Mouse (Mus musculus) stomach, embryonic 15.5 days (tissue): ENCODE measurements around the gene Bloc1s5. TPM values are rescaled to one million over a fixed set of nuclear protein-coding genes. Genes with fewer than 3 reads are reported as not detected.

Experiments used
- ATAC-seq: fragments of 200-750 bp; cut with Nextera tagmentation; 2 replicates; pipeline ENCODE4 v1.8.0; 2017; ENCODE audit warnings: low read depth, moderate number of reproducible peaks, moderate TSS enrichment; ENCODE audit not compliant: insufficient read depth, low FRiP score
- H3K27ac ChIP-seq: fragments of 300-500 bp; sonication (generic); 2 replicates; pipeline ENCODE4 v1.5.1; 2015; ENCODE audit warnings: mild to moderate bottlenecking, inconsistent platforms
- H3K27me3 ChIP-seq: fragments of 300-500 bp; sonication (generic); replicated peaks from 2 replicates; pipeline ENCODE4 v1.6.1; 2015; ENCODE audit warnings: inconsistent platforms
- H3K36me3 ChIP-seq: fragments of 300-500 bp; sonication (generic); 2 replicates; pipeline ENCODE4 v1.6.1; 2015; ENCODE audit warnings: inconsistent platforms
- H3K4me1 ChIP-seq: fragments of 300-500 bp; sonication (generic); 2 replicates; pipeline ENCODE4 v1.6.1; 2015; ENCODE audit warnings: inconsistent platforms
- H3K4me2 ChIP-seq: fragments of 300-500 bp; sonication (generic); 2 replicates; pipeline ENCODE4 v1.6.1; 2015; ENCODE audit warnings: mild to moderate bottlenecking, inconsistent platforms
- H3K4me3 ChIP-seq: fragments of 300-500 bp; sonication (generic); replicated peaks from 2 replicates; pipeline ENCODE4 v1.5.1; 2015; ENCODE audit warnings: inconsistent platforms
- H3K9ac ChIP-seq: fragments of 300-500 bp; sonication (generic); 2 replicates; pipeline ENCODE4 v1.6.1; 2015; ENCODE audit warnings: inconsistent platforms
- H3K9me3 ChIP-seq: fragments of 300-500 bp; sonication (generic); 2 replicates; pipeline ENCODE4 v1.6.1; 2016; ENCODE audit warnings: inconsistent platforms
- whole genome bisulfite sequencing: fragments of 180-500 bp; shearing (Covaris S2); methylation state at CpG from one replicate; pipeline ENCODE4 v1.1.7; 2015; 5-methylcytosine and 5-hydroxymethylcytosine counted together
- polyA plus RNA-seq: library from polyadenylated mRNA; unstranded; fragments of >200 nt; fragmentation: Nextera tagmentation; extraction: Ambion mirVana; gene quantifications from 2 replicates; pipeline ENCODE4 v1.2.1, GENCODE M21; 2015

Bloc1s5 gene
- polyA plus RNA-seq, 1 experiment from 2014 or later, result 15.5 TPM

DNA sequence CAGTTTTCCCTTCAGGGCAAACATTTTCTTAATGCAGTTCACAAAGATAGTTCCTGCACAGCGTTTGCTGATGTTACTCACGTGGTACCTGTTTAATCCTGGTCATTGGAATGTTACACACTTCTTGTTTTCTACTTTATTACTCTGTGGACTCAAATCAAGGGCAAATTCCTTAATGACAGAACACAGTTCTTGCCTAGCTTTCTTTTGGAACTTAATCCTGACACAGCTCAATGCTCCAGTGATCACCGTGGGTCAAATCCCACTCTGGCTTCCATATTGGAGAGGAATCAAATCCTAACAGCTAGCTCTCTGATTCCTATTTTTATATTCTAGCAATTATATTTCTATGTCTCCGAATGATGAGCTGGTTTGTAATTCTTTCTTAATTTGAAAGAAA lies 38.4 kb downstream of the Bloc1s5 start:
- no peaks in the 10 kb centered on the region for H3K9me3 ChIP-seq
- no peaks in the 10 kb centered on the region for H3K36me3 ChIP-seq
- ATAC-seq, result no peak
- H3K27me3 ChIP-seq, result no peaks in the 10 kb centered on the region
- H3K9ac ChIP-seq, result no peak overlapping the region
- H3K4me2 ChIP-seq, result no peak overlapping the region
- H3K27ac ChIP-seq, result no peak overlapping the region
- WGBS, result 71% methylated on average over 4 of the region's 4 CpGs
- H3K4me1 ChIP-seq, result no peaks in the 10 kb centered on the region
- H3K4me3 ChIP-seq, result no peak overlapping the region

DNA sequence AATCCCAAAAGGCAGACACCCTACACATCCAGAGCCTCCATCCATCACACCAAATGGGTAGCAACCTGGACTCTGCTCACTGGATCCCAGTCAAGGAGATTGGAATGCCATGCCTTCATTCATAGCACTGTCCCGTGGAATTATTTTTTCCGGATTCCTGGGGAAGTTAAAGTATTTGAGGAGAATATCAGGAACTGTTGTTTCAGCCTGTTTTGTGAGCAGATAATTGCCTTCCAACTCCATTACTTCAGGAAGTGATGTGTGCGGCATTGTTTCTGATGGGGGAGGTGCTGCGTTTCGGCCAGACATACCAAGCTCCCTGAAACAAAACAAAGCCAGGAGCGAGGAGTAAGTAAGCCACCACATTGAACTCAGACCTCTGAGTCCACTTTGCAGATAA lies 41.8 kb downstream of the Bloc1s5 start:
- Histone ChIP-seq H3K36me3 (no peaks in the 10 kb centered on the region), H3K27ac (no peak overlapping the region), H3K9me3 (no peaks in the 10 kb centered on the region), H3K9ac (no peak overlapping the region), H3K4me2 (no peak overlapping the region), H3K4me1 (no peaks in the 10 kb centered on the region), H3K27me3 (no peaks in the 10 kb centered on the region), H3K4me3 (no peak overlapping the region)
- 29% methylated on average over 6 of the region's 6 CpGs for WGBS
- peak; percentile 31; the same call in 1 of the 2 replicates for ATAC-seq

DNA sequence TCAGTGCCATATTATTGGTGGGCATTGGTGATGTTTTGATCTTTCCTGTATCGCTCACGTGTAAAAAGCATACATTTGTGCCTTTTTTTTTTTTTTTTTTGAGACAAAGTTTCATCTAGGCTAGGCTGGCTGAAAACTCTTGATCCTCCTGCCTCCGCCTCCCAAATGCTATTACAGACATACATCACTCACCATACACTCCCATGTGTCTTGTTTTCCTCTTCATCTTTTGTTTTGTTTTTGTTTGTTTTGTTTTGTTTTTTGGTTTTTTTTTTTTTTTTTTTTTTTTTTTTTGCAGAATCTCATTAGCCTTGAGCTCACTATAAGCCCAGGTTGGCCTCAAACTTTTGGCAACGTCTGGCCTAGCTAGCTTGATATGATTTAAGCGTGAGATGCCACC lies 47.6 kb downstream of the Bloc1s5 start:
- Histone ChIP-seq H3K9me3 (no peaks in the 10 kb centered on the region), H3K27ac (no peak overlapping the region), H3K27me3 (no peaks in the 10 kb centered on the region), H3K9ac (no peak overlapping the region), H3K4me2 (no peak overlapping the region), H3K4me1 (no peaks in the 10 kb centered on the region), H3K4me3 (no peak overlapping the region), H3K36me3 (no peaks in the 10 kb centered on the region)
- ATAC-seq, result no peak
- 83% methylated on average over 5 of the region's 5 CpGs for WGBS

DNA sequence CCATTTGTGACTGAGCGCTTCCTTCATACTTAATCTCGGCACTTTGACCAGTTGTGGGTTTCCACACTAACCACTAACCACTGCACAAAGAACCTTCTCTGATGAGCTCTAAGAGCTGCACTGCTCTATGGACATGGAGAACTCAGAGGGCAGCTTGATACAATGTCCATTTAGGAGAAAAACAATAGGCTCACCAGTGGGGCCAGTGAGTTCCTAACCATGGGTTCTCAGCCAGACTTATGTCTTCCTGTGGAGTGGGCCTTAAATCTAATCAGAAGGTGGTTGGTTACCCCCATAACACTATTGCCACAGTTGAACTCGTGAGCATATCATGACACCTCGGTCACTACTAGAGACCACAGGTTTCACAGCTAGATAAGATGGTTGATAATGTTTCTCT lies 48.5 kb downstream of the Bloc1s5 start:
- no peak overlapping the region for H3K9ac ChIP-seq

DNA sequence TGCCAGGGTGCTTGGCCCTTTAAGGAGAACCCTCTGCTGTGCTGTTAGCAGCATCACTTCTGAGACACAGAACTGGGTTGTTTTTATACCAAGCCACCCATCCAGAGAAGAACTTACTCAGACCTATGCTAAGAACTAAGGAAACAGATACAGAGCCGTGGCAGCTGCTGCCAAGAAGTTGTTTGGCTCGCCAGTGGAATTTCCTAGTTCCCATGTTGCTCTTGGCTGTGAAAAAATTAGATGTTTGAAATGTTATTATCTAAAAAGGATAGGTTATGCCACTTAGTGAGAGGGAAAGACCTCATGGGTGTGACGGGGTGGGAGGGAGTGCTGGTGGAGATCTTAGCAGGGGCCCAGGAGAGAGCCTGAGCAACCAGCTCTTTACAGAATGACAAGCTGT lies 52.1 kb downstream of the Bloc1s5 start:
- no peaks in the 10 kb centered on the region for H3K27me3 ChIP-seq
- H3K9me3 ChIP-seq, result no peaks in the 10 kb centered on the region
- no peak overlapping the region for H3K27ac ChIP-seq
- H3K9ac ChIP-seq, result no peak overlapping the region
- WGBS, result 50% methylated on average over 3 of the region's 3 CpGs
- no peaks in the 10 kb centered on the region for H3K36me3 ChIP-seq
- no peak overlapping the region for H3K4me2 ChIP-seq
- peaks cover 7% of the 10 kb centered on the region; the same call in 1 of the 2 replicates for H3K4me1 ChIP-seq
- H3K4me3 ChIP-seq, result no peak overlapping the region
- no peak for ATAC-seq

More for the DNA sequence above, 48.5 kb downstream of the Bloc1s5 start:
- no peaks in the 10 kb centered on the region for H3K27me3 ChIP-seq
- no peak for ATAC-seq
- no peak overlapping the region for H3K4me3 ChIP-seq
- H3K4me1 ChIP-seq, result no peaks in the 10 kb centered on the region
- no peak overlapping the region for H3K27ac ChIP-seq
- no peak overlapping the region for H3K4me2 ChIP-seq
- H3K36me3 ChIP-seq, result no peaks in the 10 kb centered on the region
- no peaks in the 10 kb centered on the region for H3K9me3 ChIP-seq
- 84% methylated on average over 4 of the region's 4 CpGs for WGBS

DNA sequence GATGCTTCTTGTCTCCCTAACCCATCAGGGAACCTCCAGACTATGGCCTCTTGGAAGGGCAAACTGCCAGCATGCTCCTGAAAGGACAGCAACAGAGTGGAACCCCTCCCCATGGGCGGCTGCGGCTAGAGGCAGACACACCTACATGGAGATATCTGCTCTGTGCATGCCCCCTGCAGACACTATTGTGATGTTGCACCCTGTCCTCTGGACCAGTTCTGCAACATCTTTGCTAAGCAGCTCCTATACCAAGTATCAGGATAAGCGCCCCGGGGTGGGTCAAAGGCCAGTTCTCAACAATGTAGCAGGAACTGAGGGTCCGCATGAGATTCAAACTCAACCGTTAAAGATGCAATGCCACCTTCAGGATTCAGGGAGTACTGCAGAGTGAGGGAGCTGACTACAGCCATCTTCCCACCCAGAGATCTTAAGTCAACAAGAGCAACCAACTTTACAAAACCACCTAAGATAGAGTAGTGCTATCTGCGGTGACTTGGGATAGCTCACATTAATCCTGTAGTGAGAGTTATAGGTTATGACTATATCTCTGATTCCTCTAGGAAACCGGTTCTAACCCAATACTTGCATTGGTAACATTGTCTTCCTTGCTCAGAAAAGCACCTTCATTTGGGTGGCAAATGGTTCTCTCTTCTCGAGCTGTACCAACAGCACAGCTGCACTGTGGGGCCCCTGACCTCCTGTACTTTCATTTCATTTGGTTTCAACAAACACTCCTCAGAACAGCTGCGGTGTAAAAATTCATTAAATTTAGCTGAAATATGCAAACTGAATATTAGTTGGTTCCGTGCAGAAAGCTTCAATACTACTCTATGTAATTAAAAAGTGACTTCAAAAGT lies 54.1 kb downstream of the Bloc1s5 start:
- peak overlapping the region; percentile 43 for H3K4me2 ChIP-seq
- peaks cover 7% of the 10 kb centered on the region; the same call in 1 of the 2 replicates for H3K4me1 ChIP-seq
- H3K9ac ChIP-seq, result no peak overlapping the region
- no peaks in the 10 kb centered on the region for H3K9me3 ChIP-seq
- H3K27me3 ChIP-seq, result no peaks in the 10 kb centered on the region
- 50% methylated on average over 11 of the region's 11 CpGs for WGBS
- no peak overlapping the region for H3K27ac ChIP-seq
- peak overlapping the region; percentile 12; the same call in 1 of the 2 replicates for H3K4me3 ChIP-seq
- no peaks in the 10 kb centered on the region for H3K36me3 ChIP-seq
- ATAC-seq, result 0 out of 2 replicates have a peak, but pooled peaks have one; percentile 66

DNA sequence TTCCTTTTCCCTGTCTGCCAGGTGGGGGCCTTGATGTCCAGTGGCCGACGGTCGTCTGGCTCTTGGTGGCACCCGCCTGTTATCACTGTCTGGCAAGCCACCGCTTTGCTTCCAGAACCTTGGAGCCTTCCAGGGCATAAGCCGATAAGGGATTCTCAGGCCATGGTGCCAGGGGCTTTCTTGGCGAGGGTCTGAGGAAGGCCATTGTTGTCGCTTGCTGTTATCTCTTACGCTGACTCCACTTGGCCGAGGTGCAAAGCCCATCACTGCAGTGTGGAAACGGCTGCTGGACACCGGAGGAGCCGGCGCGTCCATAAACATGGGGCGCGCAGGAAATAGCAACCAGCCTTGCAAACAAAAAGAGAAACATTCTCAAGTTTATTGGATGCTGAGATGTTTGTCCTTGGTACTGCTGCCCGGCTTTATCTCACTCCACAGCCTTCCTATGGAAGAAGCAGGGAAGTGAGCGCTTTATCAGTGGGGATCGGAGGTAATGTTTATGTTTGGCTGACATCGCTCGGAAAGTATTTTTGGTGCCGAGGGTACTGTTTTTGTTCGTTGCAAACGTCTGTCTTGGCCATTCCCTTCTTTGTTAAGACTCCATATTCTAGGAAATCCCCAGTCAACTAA lies 54.8 kb downstream of the Bloc1s5 start:
- H3K9me3 ChIP-seq, result no peaks in the 10 kb centered on the region
- peak overlapping the region; percentile 43 for H3K4me2 ChIP-seq
- H3K36me3 ChIP-seq, result no peaks in the 10 kb centered on the region
- H3K27ac ChIP-seq, result no peak overlapping the region
- no peak overlapping the region for H3K9ac ChIP-seq
- H3K4me3 ChIP-seq, result peak overlapping the region; percentile 12; the same call in 1 of the 2 replicates
- H3K27me3 ChIP-seq, result no peaks in the 10 kb centered on the region
- H3K4me1 ChIP-seq, result peaks cover 7% of the 10 kb centered on the region; the same call in 1 of the 2 replicates
- 62% methylated on average over 25 of the region's 25 CpGs for WGBS
- ATAC-seq, result no peak

DNA sequence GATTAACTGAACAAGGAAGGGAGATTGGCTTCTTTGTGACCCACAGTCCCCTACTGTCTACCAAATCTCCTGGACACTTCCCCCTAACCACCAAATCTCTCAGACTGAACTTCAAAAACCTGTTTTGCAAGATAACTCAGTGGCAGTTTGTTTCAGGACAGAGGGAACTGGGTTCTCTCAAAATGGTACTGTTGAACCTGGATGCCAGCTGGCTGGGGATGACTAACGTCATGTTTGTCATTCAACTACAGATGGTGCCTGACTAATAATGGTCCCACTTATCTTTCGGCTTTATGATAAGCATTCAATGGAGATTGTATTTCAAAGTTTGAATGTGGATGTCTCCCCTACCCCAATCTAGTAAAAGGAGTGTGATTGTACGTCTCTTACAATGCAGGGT lies 60.2 kb downstream of the Bloc1s5 start:
- no peaks in the 10 kb centered on the region for H3K4me1 ChIP-seq
- H3K27ac ChIP-seq, result no peak overlapping the region
- H3K36me3 ChIP-seq, result no peaks in the 10 kb centered on the region
- no peak overlapping the region for H3K4me2 ChIP-seq
- no peak overlapping the region for H3K9ac ChIP-seq
- no peaks in the 10 kb centered on the region for H3K27me3 ChIP-seq
- H3K9me3 ChIP-seq, result no peaks in the 10 kb centered on the region
- no peak overlapping the region for H3K4me3 ChIP-seq
- no peak for ATAC-seq
- WGBS, result 57% methylated on average over 3 of the region's 3 CpGs

DNA sequence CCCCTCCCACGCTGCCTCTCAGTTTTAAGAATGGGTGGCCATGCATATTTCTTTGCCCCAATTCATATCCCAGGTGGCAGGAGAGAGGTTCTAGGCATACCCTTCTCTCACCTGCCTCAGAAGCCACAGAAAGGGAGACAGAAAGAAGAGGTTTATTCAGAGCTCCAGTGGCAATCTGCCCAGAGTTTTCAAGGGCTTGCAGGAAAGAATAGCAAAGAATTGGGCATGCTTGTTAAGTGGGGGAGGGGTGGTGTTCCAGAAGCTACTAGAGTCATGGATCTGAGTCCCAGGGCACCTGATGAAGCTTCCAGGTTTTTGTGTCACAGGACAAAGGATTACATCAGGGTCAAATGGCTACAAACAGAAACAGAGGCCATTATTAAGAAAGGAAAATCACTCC lies 61.6 kb downstream of the Bloc1s5 start:
- Histone ChIP-seq H3K27me3 (no peaks in the 10 kb centered on the region), H3K9ac (no peak overlapping the region), H3K9me3 (no peaks in the 10 kb centered on the region), H3K4me2 (no peak overlapping the region), H3K4me3 (no peak overlapping the region), H3K27ac (no peak overlapping the region), H3K36me3 (no peaks in the 10 kb centered on the region), H3K4me1 (no peaks in the 10 kb centered on the region)
- whole genome bisulfite sequencing, result 96% methylated on average over 1 of the region's 1 CpGs
- ATAC-seq, result no peak

DNA sequence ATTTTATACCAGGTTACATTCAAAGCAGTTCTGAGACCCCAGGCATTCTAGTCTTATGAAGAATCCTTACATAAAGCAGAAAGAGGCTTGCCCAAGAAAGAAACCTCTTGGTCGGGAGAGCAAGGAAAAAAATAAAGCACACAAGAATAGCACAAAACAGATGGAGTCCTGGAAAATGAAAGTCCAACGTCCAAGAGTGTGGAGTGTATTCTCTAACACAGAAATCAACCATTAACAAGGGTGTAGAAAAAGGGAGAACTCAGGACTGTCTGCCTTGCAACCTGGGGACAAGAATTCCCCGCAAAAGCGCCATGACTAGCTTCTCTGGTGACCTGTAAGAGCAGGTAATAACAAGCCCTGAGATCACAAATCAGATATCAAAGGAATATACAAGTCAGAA lies 69.7 kb downstream of the Bloc1s5 start:
- Histone ChIP-seq H3K4me1 (no peaks in the 10 kb centered on the region), H3K36me3 (no peaks in the 10 kb centered on the region), H3K9me3 (no peaks in the 10 kb centered on the region), H3K4me2 (no peak overlapping the region), H3K4me3 (no peak overlapping the region), H3K9ac (no peak overlapping the region), H3K27me3 (no peaks in the 10 kb centered on the region), H3K27ac (no peak overlapping the region)
- no peak for ATAC-seq
- WGBS, result 74% methylated on average over 4 of the region's 4 CpGs

DNA sequence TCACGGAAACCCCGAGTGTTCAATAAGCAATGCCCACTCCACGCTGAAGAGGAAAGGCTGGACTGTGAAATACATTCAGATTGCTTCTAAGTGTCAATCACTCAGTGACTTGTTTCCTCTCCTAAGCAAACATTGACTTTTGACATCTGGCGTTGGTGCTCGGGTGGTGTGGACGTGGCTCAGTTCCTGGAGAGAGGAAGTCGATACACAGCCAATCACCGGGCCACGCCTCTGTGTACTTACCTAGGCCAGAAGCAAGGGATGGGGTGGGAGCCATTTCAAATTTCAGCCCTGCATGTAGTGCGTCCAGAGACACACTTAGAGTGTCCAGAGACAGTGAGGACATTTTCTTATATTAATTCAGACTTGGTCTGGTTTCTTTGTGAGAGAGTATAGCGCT lies 80.3 kb downstream of the Bloc1s5 start:
- Histone ChIP-seq H3K9ac (no peak overlapping the region), H3K4me3 (no peak overlapping the region), H3K36me3 (no peaks in the 10 kb centered on the region), H3K4me2 (peak overlapping the region; percentile 8; the same call in 1 of the 2 replicates), H3K27me3 (no peaks in the 10 kb centered on the region), H3K9me3 (no peaks in the 10 kb centered on the region), H3K4me1 (no peaks in the 10 kb centered on the region), H3K27ac (peak overlapping the region; percentile 11; the same call in 1 of the 2 replicates)
- peak; percentile 87 for ATAC-seq
- WGBS, result 53% methylated on average over 11 of the region's 11 CpGs

DNA sequence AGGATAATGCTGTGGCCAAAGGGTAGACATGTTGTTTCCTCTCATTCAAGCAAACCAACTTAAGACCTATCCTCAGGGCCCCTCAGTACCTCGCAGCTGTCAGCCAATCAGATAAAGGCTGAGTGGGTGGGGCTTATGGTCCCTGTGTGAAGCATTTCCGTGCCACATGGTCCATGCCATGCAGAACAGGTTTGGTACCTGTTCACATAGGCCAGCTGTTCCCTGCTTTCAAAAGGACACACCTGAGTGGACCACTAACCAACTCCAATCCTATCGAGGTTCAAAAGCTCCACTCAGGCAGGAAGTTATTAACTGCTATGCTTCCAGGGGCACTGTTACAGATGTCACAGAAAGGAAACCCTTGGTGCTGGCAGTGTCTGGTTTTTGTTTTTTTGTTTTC lies 80.7 kb downstream of the Bloc1s5 start:
- Histone ChIP-seq H3K27me3 (no peaks in the 10 kb centered on the region), H3K36me3 (no peaks in the 10 kb centered on the region), H3K4me3 (no peak overlapping the region), H3K4me2 (peak overlapping the region; percentile 8; the same call in 1 of the 2 replicates), H3K9ac (no peak overlapping the region), H3K9me3 (no peaks in the 10 kb centered on the region), H3K4me1 (no peaks in the 10 kb centered on the region), H3K27ac (0 out of 2 replicates have a peak overlapping the region, but pooled peaks have one; percentile 11)
- WGBS, result 52% methylated on average over 3 of the region's 3 CpGs
- peak; percentile 47; the same call in 1 of the 2 replicates for ATAC-seq
